In genomic region chr6:101327196-101327595, GRCm38 (mm10) we compare ENCODE assay signal across 25 mouse cellular contexts. TPM values are rescaled to one million over a fixed set of nuclear protein-coding genes. Genes with fewer than 3 reads are reported as not detected.
DNase-seq lines count a peak whose midpoint lies in the region; ATAC-seq and TF ChIP-seq lines count a peak whose summit lies in the region.
"Had no signal": no experiment of that assay in that cellular context is flagged by ENCODE, and none has a peak within 500 bp of the region (broad histone marks: within the 10 kb centered on the region; RNA-seq: fewer than 3 reads in every experiment).

No protein-coding gene starts in this region.

- H3K4me3 ChIP-seq in gastrocnemius, adult 2 months, result peak overlapping the region; percentile 45
- no peak overlapping the region for H3K4me3 ChIP-seq in heart, embryonic 16.5 days (ENCODE audit: low read length)
- H3K4me3 ChIP-seq: embryonic facial prominence, embryonic 13.5 days; hindbrain, embryonic 10.5 days; limb, embryonic 13.5 days; liver, embryonic 13.5 days; midbrain, embryonic 15.5 days; neural tube, embryonic 15.5 days had no signal

- H3K36me3 ChIP-seq in heart, embryonic 16.5 days (ENCODE audit: control insufficient read depth, insufficient read depth), result no peaks in the 10 kb centered on the region
- H3K36me3 ChIP-seq: embryonic facial prominence, embryonic 13.5 days; hindbrain, embryonic 10.5 days; limb, embryonic 13.5 days; liver, embryonic 13.5 days; midbrain, embryonic 15.5 days; neural tube, embryonic 15.5 days had no signal

- no peak overlapping the region for H3K4me2 ChIP-seq in heart, embryonic 16.5 days (ENCODE audit: low read depth, low read length)
- H3K4me2 ChIP-seq: embryonic facial prominence, embryonic 13.5 days; limb, embryonic 13.5 days; liver, embryonic 13.5 days; lung, embryonic 14.5 days; midbrain, embryonic 15.5 days; neural tube, embryonic 15.5 days had no signal

- no peaks in the 10 kb centered on the region for H3K27me3 ChIP-seq in heart, embryonic 16.5 days (ENCODE audit: control insufficient read depth, insufficient read depth, low read length)
- H3K27me3 ChIP-seq: CH12.LX; embryonic facial prominence, embryonic 13.5 days; limb, embryonic 13.5 days; liver, embryonic 13.5 days; midbrain, embryonic 15.5 days; neural tube, embryonic 15.5 days had no signal

- peak; percentile 53 for DNase-seq in gastrocnemius, adult 2 months
- no peak for DNase-seq in gastrocnemius, postnatal 25 days
- DNase-seq in heart, adult 18-20 months, result no peak
- DNase-seq in left cerebral cortex, postnatal 4 days, result peak; percentile 36
- no peak for DNase-seq in left cerebral cortex, adult 11 months (ENCODE audit: low spot score)
- no peak for DNase-seq in urinary bladder, postnatal 14 days (ENCODE audit: low spot score)
- DNase-seq: cerebellum, adult 9-11 months; liver, embryonic 13.5 days; lung, embryonic 14.5 days; lung, postnatal 36 days; right cerebral cortex, postnatal 14 days; spleen, adult 18-20 months; thymus, adult 18-20 months; thymus, postnatal 4 days had no signal

- 81% methylated on average over 3 of the region's 3 CpGs for WGBS in heart, embryonic 16.5 days

- peak overlapping the region; percentile 89 for H3K27ac ChIP-seq in gastrocnemius, adult 2 months
- peak overlapping the region; percentile 91 for H3K27ac ChIP-seq in heart, embryonic 16.5 days (ENCODE audit: low read length)
- H3K27ac ChIP-seq: hindbrain, embryonic 10.5 days; hindbrain, postnatal 0 days; limb, embryonic 13.5 days; liver, embryonic 13.5 days; midbrain, embryonic 15.5 days; neural tube, embryonic 15.5 days had no signal

- H3K9me3 ChIP-seq in heart, embryonic 16.5 days (replicated peaks; ENCODE audit: control insufficient read depth, low read length), result no peaks in the 10 kb centered on the region
- H3K9me3 ChIP-seq: embryonic facial prominence, embryonic 13.5 days; hindbrain, embryonic 10.5 days; limb, embryonic 13.5 days; liver, embryonic 13.5 days; midbrain, embryonic 15.5 days; neural tube, embryonic 15.5 days had no signal

- no peak for ATAC-seq in heart, embryonic 16.5 days (replicated peaks; ENCODE audit: extremely low read depth, insufficient read depth, low FRiP score)
- ATAC-seq: forebrain, embryonic 14.5 days; hindbrain, postnatal 0 days; intestine, postnatal 0 days; midbrain, embryonic 15.5 days had no signal

- peaks cover 63% of the 10 kb centered on the region for H3K4me1 ChIP-seq in heart, embryonic 16.5 days (ENCODE audit: control insufficient read depth, insufficient read depth, low read length)
- H3K4me1 ChIP-seq: midbrain, embryonic 15.5 days had no signal

- no peak overlapping the region for H3K9ac ChIP-seq in heart, embryonic 16.5 days (ENCODE audit: low read length)
- H3K9ac ChIP-seq: embryonic facial prominence, embryonic 13.5 days; limb, embryonic 13.5 days; liver, embryonic 13.5 days; lung, embryonic 14.5 days; midbrain, embryonic 15.5 days; neural tube, embryonic 15.5 days had no signal

- no peak for TF ChIP-seq CTCF in gastrocnemius, adult 2 months (IDR thresholded peaks at IDR 0.05)

- intact Hi-C loops in gastrocnemius, adult 2 months (cut with DNase I), result loop anchor here (5.0 kb wide), 2 partner anchors 50 to 55 kb away; partner anchors contain the start of gene Pdzrn3
- intact Hi-C loops in left cerebral cortex, postnatal 4 days (cut with DNase I), result no loop called here

RNA-seq across cellular contexts. Expression of gene Pdzrn3, which starts 50.5 kb away (rescaled TPM):
- total RNA-seq in gastrocnemius, adult 2 months (2021), result 100 to 1,000 TPM in 1 of 2 experiments, 10 to 100 TPM in 1; 96.6 to 104 TPM
- total RNA-seq in gastrocnemius, postnatal 25 days (2021), result 10 to 100 TPM; 52.5 to 72.9 TPM
- polyA plus RNA-seq in heart, embryonic 16.5 days (2015; fragmentation: Nextera tagmentation; extraction: Ambion mirVana), result 13.1 and 14.5 TPM in 2 replicates
- total RNA-seq in heart, adult 18-20 months (2021), result 10 to 100 TPM; 28.7 to 33.5 TPM
- 10 to 100 TPM; 42.6 to 47.1 TPM for total RNA-seq in left cerebral cortex, postnatal 4 days (2021)
- total RNA-seq: CH12.LX; megakaryocyte-erythroid progenitor cell, adult 5-6 weeks had no signal

Comparison
In these comparisons a context has a peak if more than half of its experiments do, and no peak if none do; other contexts are left out.
1. DNase-seq: peak in gastrocnemius, adult 2 months (single experiment) and left cerebral cortex, postnatal 4 days (single experiment); none in gastrocnemius, postnatal 25 days (single experiment), heart, adult 18-20 months (0 of 2), left cerebral cortex, adult 11 months (single experiment) and urinary bladder, postnatal 14 days (single experiment).